Mouse (Mus musculus): Measurements from ENCODE around the gene Trat1.

Gene Trat1

DNA sequence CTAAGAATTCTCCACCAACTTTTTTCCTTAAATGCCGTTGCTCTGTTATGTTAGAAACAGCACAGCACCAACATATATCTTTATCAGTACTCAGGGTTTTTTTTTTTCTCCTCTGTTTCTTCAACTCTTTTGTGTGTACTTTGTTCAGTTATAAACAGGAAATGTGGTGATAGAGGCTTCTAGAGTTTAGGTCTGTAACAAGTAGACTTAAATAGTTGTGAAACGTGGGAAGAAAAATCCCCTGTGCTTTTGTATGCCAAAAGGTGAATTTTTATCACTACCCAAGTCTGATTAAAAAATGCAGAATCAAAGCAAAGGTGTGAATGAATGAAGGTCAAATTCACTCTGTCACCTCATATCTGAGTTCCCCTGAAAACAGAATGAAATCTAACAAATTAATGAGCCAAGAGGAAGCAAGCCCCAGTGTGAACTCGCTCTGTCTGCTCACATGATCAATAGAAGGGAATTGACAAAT, at the start of gene Trat1:
Trat1 (minus strand) TSS at position 51 of the 475 bp plus-strand sequence.
- DNase-seq (ENCODE audit: low spot score in 2 of 2) = no peak

DNA sequence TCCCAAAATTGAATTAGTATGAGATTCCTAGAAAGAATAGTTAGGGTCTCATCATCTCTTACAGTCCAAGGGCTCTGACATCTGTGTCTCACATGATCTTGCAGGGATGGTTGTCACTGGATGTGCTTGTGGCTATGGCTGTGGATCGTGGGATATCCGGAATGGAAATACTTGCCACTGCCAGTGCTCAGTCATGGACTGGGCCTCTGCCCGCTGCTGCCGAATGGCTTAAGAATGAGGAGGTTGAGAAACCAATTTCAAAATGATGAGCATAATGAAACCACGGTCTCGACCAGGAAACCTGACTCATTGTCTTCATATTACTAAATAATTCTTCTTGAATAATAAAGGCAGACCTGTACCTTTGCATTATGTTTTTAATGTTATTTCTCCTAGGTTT, 46.7 kb upstream of the Trat1 start:
- DNase-seq (ENCODE audit: low spot score in 2 of 2) = no peak

DNA sequence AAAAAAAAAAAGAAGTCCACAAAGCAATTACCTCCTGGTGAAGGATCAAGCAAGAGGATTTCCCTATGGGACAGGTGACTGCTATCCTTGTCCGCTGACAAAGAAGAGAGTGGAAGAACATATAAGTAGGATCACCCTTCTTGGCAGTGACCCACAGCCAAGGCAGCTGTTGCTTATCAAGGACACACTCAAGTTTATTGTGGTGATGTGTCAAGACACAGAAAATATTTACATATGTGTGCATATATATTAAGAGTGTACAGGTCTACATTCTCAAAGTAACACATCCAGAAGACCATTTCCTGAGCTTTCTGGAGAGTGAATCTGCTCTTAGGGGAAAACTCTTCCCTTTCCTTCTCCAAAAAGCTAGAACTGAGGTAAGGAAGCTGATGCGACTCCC, 44.9 kb upstream of the Trat1 start, which contains the start of gene Retnlb:
Retnlb (plus strand) TSS at position 162 of the 400 bp plus-strand sequence.
- no peak for DNase-seq (ENCODE audit: low spot score in 2 of 2)

DNA sequence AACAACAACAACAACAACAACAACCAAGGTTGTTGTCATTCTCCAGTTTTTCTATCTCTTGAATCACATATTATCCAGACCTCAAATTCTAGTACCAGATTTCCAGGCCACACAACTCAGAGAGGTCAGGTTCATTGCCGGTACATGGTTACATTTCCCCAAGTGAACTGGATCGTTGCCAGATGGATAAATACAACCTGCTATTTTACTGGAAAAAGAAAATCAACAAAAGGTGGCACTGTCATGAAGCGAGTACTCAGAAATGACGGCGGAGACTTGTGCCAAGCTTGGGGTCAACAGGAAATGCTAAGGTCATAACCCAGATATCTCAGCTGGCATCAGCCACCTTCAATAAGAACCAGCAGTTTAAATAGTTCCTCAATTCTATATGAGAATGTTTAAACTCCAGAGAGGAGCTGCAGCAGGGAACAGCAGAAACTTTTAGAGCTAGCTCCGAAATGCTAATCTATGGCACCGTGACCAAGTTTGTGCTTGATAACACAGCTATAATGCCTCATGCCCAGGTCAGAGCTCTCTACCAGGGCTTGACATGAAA, 40.1 kb upstream of the Trat1 start:
- DNase-seq (ENCODE audit: low spot score in 2 of 2) = no peak

DNA sequence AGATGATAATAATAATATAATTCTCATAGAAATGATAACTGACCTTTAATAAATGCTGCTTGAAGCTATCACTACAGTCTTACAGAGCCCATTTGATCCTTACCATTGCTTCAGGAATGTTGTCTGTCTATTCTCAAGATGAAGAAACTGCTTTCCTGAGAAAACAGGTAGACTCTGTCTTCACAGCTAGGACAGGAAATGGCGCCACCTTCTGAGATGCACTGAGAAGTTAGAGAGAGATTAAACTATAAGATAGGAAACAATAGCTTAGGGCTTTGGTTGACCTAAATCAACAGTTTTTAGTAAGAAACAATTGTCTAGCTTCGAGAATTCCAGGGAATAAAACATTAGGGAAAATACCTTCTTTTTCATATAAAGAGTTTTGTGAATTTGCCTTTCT, 37.6 kb upstream of the Trat1 start:
- no peak for DNase-seq (ENCODE audit: low spot score in 2 of 2)

DNA sequence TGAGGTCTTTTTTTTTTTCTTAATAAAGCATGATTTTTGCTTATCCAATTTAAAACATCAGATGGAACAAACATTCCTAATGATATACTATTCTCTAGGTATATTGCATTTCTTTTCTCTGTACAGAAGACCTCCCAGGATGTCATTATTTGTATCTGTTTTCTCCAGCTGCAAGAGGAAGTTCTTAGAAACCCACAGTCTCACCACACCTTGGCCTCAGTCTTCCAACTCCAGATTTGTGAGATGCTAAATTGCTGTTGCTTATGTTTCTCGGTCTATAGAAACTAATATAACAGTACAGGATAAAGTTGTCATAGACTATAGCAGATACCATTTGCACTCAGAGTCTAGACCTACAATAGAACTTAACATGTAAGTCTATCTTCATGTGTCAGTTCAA, 34.7 kb upstream of the Trat1 start:
- no peak for DNase-seq (ENCODE audit: low spot score in 2 of 2)

DNA sequence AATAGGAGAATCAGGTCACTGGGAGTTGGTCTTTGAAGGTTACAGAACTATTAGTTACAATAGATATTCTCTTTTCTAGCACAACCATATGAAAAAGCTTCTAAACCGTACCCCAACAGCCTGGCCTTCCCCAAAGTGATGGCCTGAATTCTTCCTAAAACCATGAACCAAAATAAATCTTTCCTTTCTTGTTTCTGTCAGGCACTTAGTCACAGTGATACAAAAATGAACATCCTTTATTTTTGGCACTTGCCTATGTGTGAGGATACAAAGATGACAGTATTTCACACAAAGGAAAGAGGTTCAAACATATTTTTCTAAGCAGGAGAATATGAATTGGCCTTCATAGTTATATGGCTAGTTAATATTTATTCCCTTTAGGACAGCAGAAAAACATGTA, 33.6 kb upstream of the Trat1 start:
- DNase-seq (ENCODE audit: low spot score in 2 of 2) = no peak

DNA sequence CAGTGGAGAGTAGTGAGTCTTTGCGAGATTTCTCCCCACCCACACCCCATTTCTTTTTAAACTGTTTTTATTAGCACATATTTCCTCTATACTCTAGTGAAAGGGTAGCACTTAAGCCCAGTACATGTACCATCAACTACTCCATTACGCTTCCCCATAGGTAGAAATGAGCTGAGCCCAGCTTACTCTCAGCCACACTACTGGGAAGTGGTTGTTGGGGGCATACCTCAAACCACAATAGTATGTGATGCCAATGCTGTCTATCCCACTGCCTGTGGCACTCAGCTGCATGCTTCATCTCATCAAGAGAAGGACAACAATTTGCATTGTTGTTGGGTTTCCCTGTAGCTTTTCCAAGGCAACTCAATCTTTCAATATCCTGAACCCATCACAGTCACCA, 29.1 kb upstream of the Trat1 start:
- no peak for DNase-seq (ENCODE audit: low spot score in 2 of 2)

DNA sequence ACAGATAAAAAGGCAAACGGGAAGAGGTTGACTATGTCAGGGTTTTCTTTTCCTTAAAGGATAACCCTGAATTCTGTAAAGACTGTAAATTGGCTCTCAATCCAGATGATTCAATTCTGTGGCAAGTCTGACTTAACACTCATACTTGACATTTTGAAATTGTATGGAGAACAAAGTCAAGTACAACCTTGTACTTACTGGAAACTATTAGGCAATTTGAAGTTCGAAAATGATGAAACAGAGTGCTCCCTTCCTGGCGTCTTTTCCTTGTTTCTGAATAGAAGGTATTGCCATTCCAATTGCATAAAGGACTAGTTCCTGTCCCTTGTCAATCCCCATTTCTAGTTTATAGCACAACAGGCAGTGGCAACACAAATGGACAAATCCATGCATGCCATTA, 27.6 kb upstream of the Trat1 start:
- no peak for DNase-seq (ENCODE audit: low spot score in 2 of 2)

DNA sequence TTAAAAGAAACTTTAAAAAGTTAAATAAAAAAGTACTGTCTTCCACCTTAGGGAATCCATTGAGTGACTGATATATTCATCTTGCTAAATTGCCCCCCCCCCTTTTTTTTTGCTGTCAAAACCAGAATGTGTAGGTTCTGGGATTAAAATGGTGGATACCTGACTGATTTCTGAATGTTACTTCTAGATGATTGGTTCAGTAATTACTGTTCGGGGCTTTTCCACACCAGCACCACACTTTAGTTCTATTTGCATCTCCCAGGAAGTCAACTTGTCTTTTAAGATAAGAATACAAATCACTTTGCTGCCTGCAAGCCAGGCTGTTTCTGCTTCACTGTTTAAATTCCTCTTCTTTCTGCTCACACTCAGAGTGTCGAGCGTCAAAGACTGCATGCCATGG, 26.5 kb upstream of the Trat1 start:
- no peak for DNase-seq (ENCODE audit: low spot score in 2 of 2)

DNA sequence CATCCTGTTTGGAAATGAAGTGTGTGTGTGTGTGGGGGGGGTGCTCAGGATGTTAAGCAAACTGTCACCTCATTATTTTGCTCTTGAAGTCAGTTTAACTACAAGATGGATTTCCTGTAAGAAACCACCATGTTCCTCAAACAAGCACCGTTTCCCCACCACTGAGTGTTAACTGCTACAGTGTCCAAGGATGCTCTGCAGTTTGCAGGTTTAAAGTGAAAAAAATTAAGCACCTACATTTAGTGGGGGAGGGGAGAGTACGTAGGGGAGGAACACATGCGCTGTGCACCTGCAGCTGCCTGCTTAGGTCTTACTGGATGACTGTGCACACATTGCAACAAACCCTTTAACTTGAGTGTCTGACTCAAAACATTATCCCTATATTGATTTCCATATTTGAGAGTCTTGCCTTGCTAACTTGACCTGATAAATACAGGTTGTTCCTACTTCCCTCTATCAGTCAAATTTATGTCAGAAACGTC, 16.9 kb upstream of the Trat1 start:
- DNase-seq (ENCODE audit: low spot score in 2 of 2) = no peak

DNA sequence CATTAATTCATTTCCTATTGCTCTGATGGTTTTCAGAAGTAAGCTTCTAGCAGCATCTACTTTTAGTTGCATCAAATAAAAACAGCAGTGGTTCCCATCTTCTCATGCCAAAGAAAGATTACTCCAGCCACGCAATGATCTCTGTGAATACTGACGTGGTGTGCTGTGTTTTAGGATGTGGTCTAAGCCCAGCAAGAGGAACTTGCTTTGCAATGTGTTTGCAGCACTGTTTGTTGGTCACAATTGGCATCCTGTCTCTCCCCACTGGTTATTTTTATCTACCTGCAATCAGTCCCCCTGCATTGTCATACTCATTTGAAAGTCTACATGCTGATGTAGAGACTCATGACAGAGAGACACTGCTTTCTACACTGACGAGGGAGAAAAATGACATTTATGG, 14.4 kb upstream of the Trat1 start:
- no peak for DNase-seq (ENCODE audit: low spot score in 2 of 2)

DNA sequence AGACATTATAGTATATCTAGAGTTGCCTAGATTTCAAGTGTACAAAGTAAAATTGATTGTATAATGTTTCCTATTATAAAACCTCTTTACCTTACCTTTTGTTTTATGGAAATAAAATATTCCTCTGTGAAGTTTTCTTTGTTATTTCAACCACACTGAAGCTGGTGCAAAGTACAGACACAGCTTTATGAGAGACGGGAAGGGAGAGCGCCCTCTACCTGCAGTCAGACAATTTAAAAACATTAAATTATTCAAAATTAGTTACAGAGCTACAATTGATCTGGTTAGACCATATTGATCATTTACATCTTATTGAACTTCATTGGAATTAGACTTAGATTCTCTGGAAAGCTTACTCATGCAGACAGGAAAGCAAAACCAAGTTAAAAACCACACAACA, 5.4 kb upstream of the Trat1 start:
- DNase-seq (ENCODE audit: low spot score in 2 of 2) = no peak

DNA sequence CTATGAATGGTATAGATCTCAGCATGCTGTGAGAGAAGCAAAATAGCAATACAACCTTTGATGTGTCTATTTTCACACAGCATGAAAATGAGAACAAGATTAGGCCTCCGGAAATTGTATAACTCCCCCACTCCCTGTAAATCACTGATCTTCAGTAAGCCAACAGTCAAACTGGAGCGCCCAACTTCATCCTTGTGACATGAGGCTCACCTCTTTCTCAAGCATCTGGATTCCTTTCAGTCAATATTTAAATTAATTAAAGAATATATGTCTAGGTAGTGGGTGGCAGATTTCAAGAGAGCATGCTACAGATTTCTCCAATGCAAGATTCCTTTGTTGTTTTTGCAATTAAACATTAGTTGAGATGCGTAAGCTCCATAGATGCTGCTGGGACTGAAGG, 2.6 kb downstream of the Trat1 start:
- no peak for DNase-seq (ENCODE audit: low spot score in 2 of 2)

DNA sequence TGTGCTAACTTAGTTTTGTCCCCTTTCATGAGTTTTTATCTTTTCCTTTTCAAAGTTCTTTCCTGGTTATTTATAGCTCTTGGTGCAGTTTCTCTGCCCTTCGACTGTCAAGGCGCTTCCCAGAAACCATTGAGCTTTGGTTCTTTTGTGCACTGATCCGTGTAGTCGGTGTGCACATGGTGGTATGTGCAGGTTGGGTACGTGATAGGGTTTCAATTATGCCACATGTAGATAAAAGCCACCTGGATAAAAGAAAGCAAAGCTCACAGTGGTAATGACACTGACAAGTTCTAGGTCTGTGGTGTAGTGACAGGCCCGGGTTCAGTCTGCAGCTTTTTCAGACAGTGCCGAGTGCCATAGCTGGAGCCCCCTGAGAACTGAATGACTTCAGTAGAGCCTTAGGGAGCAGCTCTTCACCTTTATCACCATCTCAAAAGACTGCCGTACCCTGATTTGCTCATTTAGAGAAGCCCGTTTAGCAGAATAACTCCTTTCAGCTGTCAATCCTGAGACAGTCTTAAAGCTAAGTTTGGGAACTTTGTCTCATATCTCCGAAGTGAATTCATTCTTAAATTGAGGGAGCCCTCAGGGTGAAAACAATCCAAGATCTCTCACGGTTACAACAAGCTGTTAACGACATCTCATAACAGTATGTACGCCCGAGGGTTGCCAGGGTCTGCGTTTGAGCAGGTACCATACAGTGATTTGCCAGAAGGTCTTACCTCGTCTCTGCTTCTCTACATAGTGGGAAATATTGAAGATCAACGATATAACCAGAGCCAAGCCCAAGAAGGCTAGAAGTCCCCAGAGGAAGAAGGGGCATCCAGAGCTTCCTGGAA, 11.0 kb downstream of the Trat1 start:
- no peak for DNase-seq (ENCODE audit: low spot score in 2 of 2)

DNA sequence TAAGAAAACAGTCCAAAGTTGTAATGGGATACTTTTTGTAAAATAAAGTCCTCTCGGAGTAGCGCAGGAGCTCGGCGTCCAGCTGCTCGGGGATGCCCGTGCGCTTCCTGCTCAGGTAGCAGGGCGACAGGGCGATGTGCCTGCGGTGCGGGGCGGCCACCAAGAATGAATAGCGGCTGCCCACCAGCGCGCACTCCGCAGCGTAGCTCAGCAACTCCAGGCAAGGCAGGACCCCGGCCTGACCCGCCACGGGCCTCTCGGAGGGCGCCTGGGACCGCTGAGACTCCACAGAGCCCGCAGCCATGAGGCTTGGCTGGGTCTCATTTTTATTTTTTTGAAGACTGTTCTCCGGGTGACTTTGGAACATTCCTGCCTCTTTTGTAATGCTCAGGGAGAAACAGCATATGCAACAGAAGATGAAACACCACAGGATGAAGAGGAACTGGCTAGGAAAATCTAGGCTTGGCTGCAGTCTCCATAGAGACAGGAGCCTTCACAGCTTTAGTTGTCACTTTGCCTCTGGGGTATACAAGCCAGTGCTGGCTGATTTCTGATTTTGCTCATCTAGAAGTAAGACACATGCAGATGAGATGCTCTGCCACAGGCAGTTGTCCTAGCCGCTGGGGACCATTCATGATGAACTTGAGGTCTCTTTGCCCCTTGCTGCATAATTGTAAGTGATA, 21.5 kb downstream of the Trat1 start:
- DNase-seq (ENCODE audit: low spot score in 2 of 2) = no peak

DNA sequence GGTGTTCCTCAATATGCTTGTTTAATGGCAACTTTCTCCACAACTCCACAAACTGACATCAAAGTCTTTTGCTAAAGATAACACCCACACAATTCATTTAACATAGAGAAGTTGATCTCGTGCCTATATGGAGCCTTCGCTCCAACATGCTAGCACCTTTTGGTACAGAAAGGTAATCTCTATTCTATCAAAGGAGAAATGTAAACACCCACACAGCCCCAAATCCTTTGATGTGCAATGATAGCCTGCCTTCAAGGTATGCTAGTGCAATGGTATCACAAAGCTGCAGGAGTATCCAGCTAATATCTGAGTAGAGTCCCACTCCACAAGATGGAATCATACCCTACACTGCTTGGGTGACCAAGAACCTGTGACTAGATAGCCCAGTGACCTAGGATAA, 26.4 kb downstream of the Trat1 start:
- DNase-seq (ENCODE audit: low spot score in 2 of 2) = no peak

DNA sequence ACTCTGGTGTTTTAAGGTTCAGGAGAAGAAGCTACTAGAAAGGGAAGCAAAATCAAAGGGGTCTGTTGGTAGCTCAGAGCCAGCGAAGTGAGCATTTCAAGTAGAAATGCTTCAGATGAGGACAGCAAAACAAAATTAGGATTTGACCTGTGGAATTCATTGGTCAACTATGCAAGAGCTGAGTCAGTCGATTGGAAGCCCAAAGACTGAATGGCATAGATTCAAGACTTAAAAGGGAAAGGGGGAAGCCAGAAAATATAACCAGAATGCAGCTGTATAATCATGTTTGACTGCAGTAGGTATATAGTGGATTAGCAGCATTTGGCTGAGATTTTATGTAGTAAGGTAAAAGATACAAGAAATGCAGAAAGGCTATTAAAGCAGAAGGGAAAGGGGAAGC, 26.8 kb downstream of the Trat1 start:
- DNase-seq (ENCODE audit: low spot score in 2 of 2) = no peak

DNA sequence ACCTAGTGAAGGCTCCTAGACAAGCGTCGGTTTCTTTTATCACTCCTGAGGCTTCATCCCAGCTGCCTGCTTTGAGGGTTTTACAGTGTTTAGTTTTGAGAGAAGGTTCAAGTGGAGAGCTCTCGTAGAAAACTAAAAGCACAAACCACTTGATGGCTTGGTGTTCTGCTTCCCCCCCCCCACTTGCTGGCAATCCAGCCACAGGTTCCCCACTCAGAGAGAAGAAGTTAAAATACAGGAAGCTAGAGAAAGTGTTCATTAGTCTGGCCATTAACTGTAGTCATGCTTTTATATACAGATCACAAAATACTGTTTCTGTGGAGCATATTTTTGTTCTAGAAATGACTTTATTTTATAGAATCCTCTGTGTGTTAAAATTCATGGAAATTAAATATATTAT, 30.3 kb downstream of the Trat1 start:
- DNase-seq (ENCODE audit: low spot score in 2 of 2) = no peak

DNA sequence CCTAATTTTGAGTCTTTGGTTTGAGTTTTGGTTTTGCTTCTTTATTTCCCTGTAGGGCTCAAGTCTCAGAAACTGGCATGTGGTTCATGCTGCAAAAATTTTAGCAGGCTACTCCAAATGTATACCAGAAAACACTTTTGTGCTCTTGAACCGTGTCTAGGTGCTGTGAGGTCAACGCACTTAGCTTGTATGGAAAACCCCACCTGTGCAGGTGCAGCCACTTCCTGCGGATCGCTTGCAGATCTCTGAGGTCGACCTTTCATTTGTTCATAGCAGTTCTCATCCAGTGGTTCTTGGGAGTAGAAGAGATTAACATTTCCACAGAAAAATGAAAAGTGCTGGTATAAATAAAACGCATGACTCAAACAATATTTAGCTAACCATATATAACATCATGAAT, 31.8 kb downstream of the Trat1 start:
- DNase-seq (ENCODE audit: low spot score in 2 of 2) = no peak

DNA sequence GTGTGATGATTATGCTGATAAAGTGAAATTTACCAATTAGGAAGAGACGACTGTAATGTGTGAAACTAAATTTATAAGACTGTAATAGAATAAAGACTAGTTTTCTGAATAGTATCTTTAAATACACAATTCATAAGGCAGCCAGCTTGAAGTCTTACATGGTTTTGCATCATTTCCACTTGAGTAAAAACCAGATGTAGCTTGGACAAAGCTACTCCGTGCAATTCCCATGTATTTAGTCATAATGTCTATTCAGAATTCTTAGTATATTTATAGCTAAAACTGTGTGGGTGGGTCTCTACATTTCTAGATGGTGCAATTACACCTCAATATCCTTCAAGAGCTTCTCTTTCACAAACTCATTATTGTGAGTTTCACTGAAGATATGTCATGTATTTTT, 33.4 kb downstream of the Trat1 start:
- DNase-seq (ENCODE audit: low spot score in 2 of 2) = no peak

DNA sequence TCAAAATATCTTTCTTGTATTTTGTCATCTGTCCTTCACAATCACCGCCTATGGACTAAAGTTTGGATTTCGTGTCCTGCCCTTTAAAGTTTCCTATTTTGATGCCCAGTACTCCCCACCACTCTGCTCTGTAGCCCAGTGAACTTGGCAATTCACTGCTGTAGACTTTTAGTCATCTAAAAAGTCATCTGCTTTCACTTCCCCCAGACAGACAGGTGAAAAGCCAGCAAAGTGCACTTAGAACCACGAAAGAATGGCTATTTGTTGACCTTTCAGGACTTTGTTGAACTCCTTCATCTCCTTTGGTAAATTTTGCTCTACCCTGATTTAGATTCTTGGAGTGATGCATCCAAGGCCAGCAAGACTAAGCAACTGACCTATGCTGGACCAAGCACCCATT, 34.9 kb downstream of the Trat1 start:
- no peak for DNase-seq (ENCODE audit: low spot score in 2 of 2)

DNA sequence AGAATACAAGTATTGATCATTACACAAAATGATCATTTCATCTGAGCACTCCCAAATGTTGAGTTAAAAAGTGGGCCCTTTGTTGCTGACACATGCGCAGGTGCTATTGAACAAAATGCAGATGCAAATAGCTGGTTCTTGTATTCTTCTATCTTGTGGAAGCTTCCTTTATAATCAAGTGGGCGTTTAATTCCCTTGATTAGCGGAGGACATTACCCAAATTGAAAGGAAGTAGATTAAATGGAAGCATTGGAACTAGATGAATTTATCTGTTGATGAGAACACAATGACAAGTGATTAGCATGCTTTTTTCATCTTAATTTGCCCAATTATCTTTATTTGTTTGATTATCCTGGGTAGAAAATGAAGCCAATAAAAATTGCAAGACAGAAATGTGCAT, 51.6 kb downstream of the Trat1 start:
- DNase-seq (ENCODE audit: low spot score in 2 of 2) = no peak
